Comparison of ENCODE assay signal across 14 mouse cellular contexts in genomic region chr5:136479801-136480200, GRCm38 (mm10).
DNase-seq lines count a peak whose midpoint lies in the region; ATAC-seq and TF ChIP-seq lines count a peak whose summit lies in the region.
"Had no signal": no experiment of that assay in that cellular context is flagged by ENCODE, and none has a peak within 500 bp of the region (broad histone marks: within the 10 kb centered on the region; RNA-seq: fewer than 3 reads in every experiment).

No protein-coding gene starts in this region.

- TF ChIP-seq EP300 in lung, postnatal 0 days (IDR thresholded peaks at IDR 0.05): no peak
- TF ChIP-seq EP300 in liver, postnatal 0 days (IDR thresholded peaks at IDR 0.05; ENCODE audit: low read depth): no peak

- H3K9ac ChIP-seq in heart, embryonic 15.5 days: no peak overlapping the region
- no peak overlapping the region for H3K9ac ChIP-seq in lung, postnatal 0 days (replicated peaks; ENCODE audit: low read depth)
- H3K9ac ChIP-seq in liver, postnatal 0 days (replicated peaks): no peak overlapping the region
- H3K9ac ChIP-seq: embryonic facial prominence, embryonic 15.5 days; forebrain, embryonic 12.5 days; lung, embryonic 14.5 days had no signal

- H3K27me3 ChIP-seq in heart, embryonic 15.5 days: no peaks in the 10 kb centered on the region
- H3K27me3 ChIP-seq in lung, postnatal 0 days (replicated peaks; ENCODE audit: insufficient read depth, low read length): no peaks in the 10 kb centered on the region
- H3K27me3 ChIP-seq in myocyte (ENCODE audit: control insufficient read depth, insufficient read depth, insufficient read length): no peaks in the 10 kb centered on the region
- no peaks in the 10 kb centered on the region for H3K27me3 ChIP-seq in liver, postnatal 0 days (ENCODE audit: insufficient read depth, low read length)
- H3K27me3 ChIP-seq: embryonic facial prominence, embryonic 15.5 days; forebrain, embryonic 12.5 days had no signal

- no peak for DNase-seq in heart, adult 18-20 months
- no peak for DNase-seq in lung, postnatal 0 days (ENCODE audit: low spot score)
- DNase-seq in lung, postnatal 4 days: no peak
- DNase-seq in liver, postnatal 0 days: no peak
- DNase-seq: cerebellum, adult 18-20 months; kidney, postnatal 10 days; lung, embryonic 14.5 days had no signal

- TF ChIP-seq CTCF in lung, postnatal 0 days (IDR thresholded peaks at IDR 0.05): no peak
- no peak for TF ChIP-seq CTCF in bone marrow macrophage, adult 2 months (IDR thresholded peaks at IDR 0.05; ENCODE audit: low read depth, low read length)
- TF ChIP-seq CTCF in liver, postnatal 0 days (IDR thresholded peaks at IDR 0.05; ENCODE audit: low read depth): no peak

- WGBS in heart, embryonic 15.5 days: 50% methylated on average over 4 of the region's 4 CpGs
- WGBS in lung, postnatal 0 days: 67% methylated on average over 4 of the region's 4 CpGs
- 41% methylated on average over 4 of the region's 4 CpGs for WGBS in liver, postnatal 0 days (ENCODE audit: insufficient replicate concordance)

- no peak overlapping the region for H3K4me3 ChIP-seq in heart, embryonic 15.5 days
- no peak overlapping the region for H3K4me3 ChIP-seq in lung, postnatal 0 days (ENCODE audit: low read depth, low read length)
- H3K4me3 ChIP-seq in bone marrow macrophage, adult 2 months (ENCODE audit: insufficient read depth, low read length): no peak overlapping the region
- H3K4me3 ChIP-seq in myocyte: no peak overlapping the region
- no peak overlapping the region for H3K4me3 ChIP-seq in liver, postnatal 0 days (ENCODE audit: low read depth, low read length)
- H3K4me3 ChIP-seq: embryonic facial prominence, embryonic 15.5 days; forebrain, embryonic 12.5 days had no signal

- H3K9me3 ChIP-seq in heart, embryonic 15.5 days (replicated peaks): no peaks in the 10 kb centered on the region
- H3K9me3 ChIP-seq in lung, postnatal 0 days (ENCODE audit: low read length): no peaks in the 10 kb centered on the region
- no peaks in the 10 kb centered on the region for H3K9me3 ChIP-seq in liver, postnatal 0 days (ENCODE audit: low read length)
- H3K9me3 ChIP-seq: embryonic facial prominence, embryonic 15.5 days; forebrain, embryonic 12.5 days had no signal

- H3K79me2 ChIP-seq in myocyte (ENCODE audit: control insufficient read depth, insufficient read depth): peaks cover 30% of the 10 kb centered on the region

- H3K27ac ChIP-seq in heart, embryonic 15.5 days: peak overlapping the region; percentile 73
- H3K27ac ChIP-seq in lung, postnatal 0 days (ENCODE audit: low read length): peak overlapping the region; percentile 23; the same call in 1 of the 2 replicates
- H3K27ac ChIP-seq in bone marrow macrophage, adult 2 months (ENCODE audit: insufficient read depth, low read depth, low read length): peak overlapping the region; percentile 60
- H3K27ac ChIP-seq in liver, postnatal 0 days (ENCODE audit: low read depth): no peak overlapping the region
- H3K27ac ChIP-seq: embryonic facial prominence, embryonic 15.5 days; forebrain, embryonic 12.5 days had no signal

- H3K4me1 ChIP-seq in heart, embryonic 15.5 days (replicated peaks): peaks cover 50% of the 10 kb centered on the region
- peaks cover 7% of the 10 kb centered on the region; the same call in 1 of the 2 replicates for H3K4me1 ChIP-seq in lung, postnatal 0 days (ENCODE audit: insufficient read depth, low read depth, low read length)
- H3K4me1 ChIP-seq in bone marrow macrophage, adult 2 months (ENCODE audit: control insufficient read depth, insufficient read depth, low read length): peaks cover 65% of the 10 kb centered on the region
- H3K4me1 ChIP-seq in liver, postnatal 0 days (ENCODE audit: insufficient read depth): no peaks in the 10 kb centered on the region
- H3K4me1 ChIP-seq: embryonic facial prominence, embryonic 15.5 days; forebrain, embryonic 12.5 days had no signal

- no peaks in the 10 kb centered on the region for H3K36me3 ChIP-seq in heart, embryonic 15.5 days
- no peaks in the 10 kb centered on the region for H3K36me3 ChIP-seq in lung, postnatal 0 days (ENCODE audit: insufficient read depth, low read length)
- H3K36me3 ChIP-seq in myocyte (ENCODE audit: control insufficient read depth, insufficient read depth): peaks cover 4% of the 10 kb centered on the region
- peaks cover 3% of the 10 kb centered on the region for H3K36me3 ChIP-seq in liver, postnatal 0 days (replicated peaks; ENCODE audit: insufficient read depth, low read length)

- no peak for ATAC-seq in heart, embryonic 15.5 days (replicated peaks; ENCODE audit: insufficient number of reproducible peaks, insufficient read depth, low FRiP score, low read depth)
- ATAC-seq in lung, postnatal 0 days: no peak
- no peak for ATAC-seq in liver, postnatal 0 days
- ATAC-seq in CD4-positive, CD25-positive, alpha-beta regulatory T cell, adult 4 months: no peak

- H3ac ChIP-seq in myocyte (ENCODE audit: control insufficient read depth, insufficient read length): no peak overlapping the region

- no peak for TF ChIP-seq POLR2A in bone marrow macrophage, adult 2 months (IDR thresholded peaks at IDR 0.05; ENCODE audit: borderline replicate concordance, low read depth, low read length)
- TF ChIP-seq POLR2A in myocyte (IDR thresholded peaks at IDR 0.05; ENCODE audit: insufficient read length, low read depth): no peak

- H3K4me2 ChIP-seq in heart, embryonic 15.5 days: no peak overlapping the region
- no peak overlapping the region for H3K4me2 ChIP-seq in lung, postnatal 0 days (replicated peaks; ENCODE audit: low read depth, low read length)
- H3K4me2 ChIP-seq in myocyte (ENCODE audit: low read depth): peak overlapping the region; percentile 71
- no peak overlapping the region for H3K4me2 ChIP-seq in liver, postnatal 0 days (ENCODE audit: low read depth, low read length)
- H3K4me2 ChIP-seq: embryonic facial prominence, embryonic 15.5 days; forebrain, embryonic 12.5 days; lung, embryonic 14.5 days; midbrain, embryonic 11.5 days had no signal

TF ChIP-seq in myocyte, 11 proteins besides CTCF, POLR2A, EP300 and RAD21:
- TF ChIP-seq POLR2AphosphoS2 (IDR thresholded peaks at IDR 0.05; ENCODE audit: insufficient read length, low read depth) (no peak), TCF3 (IDR thresholded peaks at IDR 0.05; ENCODE audit: insufficient read length, low read depth) (no peak), E2F4 (IDR thresholded peaks at IDR 0.05; ENCODE audit: insufficient read depth) (no peak), MYOG (IDR thresholded peaks at IDR 0.05; ENCODE audit: control insufficient read depth in 1 of 3, insufficient read depth in 1 of 3, insufficient read length in 2 of 3, low read depth in 2 of 3) (no peak), SRF (IDR thresholded peaks at IDR 0.05; ENCODE audit: control insufficient read depth, insufficient read length, low read depth) (no peak), USF1 (IDR thresholded peaks at IDR 0.05; ENCODE audit: low read depth) (no peak), REST (IDR thresholded peaks at IDR 0.05; ENCODE audit: insufficient read depth, insufficient read length) (no peak), MAX (IDR thresholded peaks at IDR 0.05; ENCODE audit: low read depth) (no peak), CEBPB (IDR thresholded peaks at IDR 0.05; ENCODE audit: insufficient read depth, poor library complexity, severe bottlenecking) (no peak), TCF12 (IDR thresholded peaks at IDR 0.05; ENCODE audit: insufficient read depth, poor library complexity, severe bottlenecking) (no peak), MYOD1 (IDR thresholded peaks at IDR 0.05; ENCODE audit: control insufficient read depth in 1 of 3, insufficient read length in 2 of 3, low read depth in 2 of 3) (no peak)
